Mouse (Mus musculus): Measurements from ENCODE around the gene Gm27021. TPM values are rescaled to one million over a fixed set of nuclear protein-coding genes. Genes with fewer than 3 reads are reported as not detected.

Gene Gm27021
- polyA plus RNA-seq, 1 experiment from 2014 or later, result 6.8 TPM

DNA sequence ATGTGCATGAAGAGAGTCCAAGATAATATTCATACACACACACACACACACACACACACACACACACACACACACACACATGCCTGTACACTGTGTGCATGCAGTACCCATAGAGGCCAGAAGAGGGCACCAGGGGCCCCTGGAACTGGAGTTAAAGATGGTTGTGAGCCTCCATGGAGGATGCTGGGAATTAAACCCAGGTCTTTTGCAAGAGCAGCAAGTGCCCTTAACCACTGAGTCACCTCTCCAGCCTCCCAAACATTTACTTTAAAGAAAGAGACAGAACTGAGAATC is 30.0 kb upstream of the Gm27021 start:
- Histone ChIP-seq H3K4me3 (no peak overlapping the region), H3K4me1 (peaks cover 4% of the 10 kb centered on the region; the same call in 1 of the 2 replicates), H3K4me2 (no peak overlapping the region), H3K27me3 (replicated peaks) (no peaks in the 10 kb centered on the region), H3K27ac (no peak overlapping the region), H3K9ac (no peak overlapping the region), H3K36me3 (replicated peaks) (no peaks in the 10 kb centered on the region), H3K9me3 (no peaks in the 10 kb centered on the region)
- no peak for ATAC-seq (replicated peaks)

- no peaks in the 10 kb centered on the region for H3K9me3 ChIP-seq
- no peak overlapping the region for H3K4me3 ChIP-seq
- H3K27ac ChIP-seq, result no peak overlapping the region
- no peaks in the 10 kb centered on the region for H3K36me3 ChIP-seq (replicated peaks)
- no peak overlapping the region; the same call in 1 of the 2 replicates for H3K9ac ChIP-seq
- H3K27me3 ChIP-seq (replicated peaks), result no peaks in the 10 kb centered on the region
- H3K4me1 ChIP-seq, result peaks cover 4% of the 10 kb centered on the region; the same call in 1 of the 2 replicates
- ATAC-seq (replicated peaks), result no peak
- WGBS, result 84% methylated on average over 17 of the region's 17 CpGs
- H3K4me2 ChIP-seq, result no peak overlapping the region
These were observed 29.5 kb upstream of the Gm27021 start for GRCm38 (mm10) chr8:120697154-120697978.

DNA sequence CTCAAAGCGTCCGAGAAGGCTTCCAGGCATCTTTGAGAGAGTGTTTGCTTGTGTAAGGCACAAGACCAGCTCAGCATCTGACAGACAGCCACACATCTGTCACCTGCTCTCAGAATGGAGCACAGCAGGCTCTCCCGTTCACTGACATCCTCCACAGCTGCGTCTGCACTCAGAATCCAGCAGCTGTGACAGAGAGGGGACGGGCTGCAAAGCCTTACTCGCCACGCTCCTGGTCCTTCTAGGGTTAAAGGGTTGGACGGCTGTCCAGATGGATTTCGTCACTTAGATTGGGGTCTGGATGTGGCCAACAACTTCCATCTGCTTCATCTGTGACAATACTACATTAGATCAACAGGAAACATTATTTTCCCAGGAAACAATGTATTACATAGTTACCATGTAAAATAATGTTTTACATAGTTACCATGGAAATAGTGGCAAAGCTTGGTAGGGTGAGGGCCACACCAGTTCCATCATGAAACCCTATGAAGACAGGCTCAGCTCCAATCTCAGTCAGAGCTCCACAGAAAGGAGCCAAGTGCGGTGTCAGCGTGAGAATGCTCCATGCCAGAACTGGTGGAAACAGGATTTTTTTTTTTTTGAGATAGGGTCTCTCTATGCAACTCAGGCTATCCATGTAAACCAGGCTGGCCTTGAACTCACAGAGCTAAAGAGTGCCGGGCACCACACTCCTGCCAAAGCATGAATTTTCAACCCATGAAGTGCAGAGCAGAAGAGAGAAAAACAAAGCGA is 28.7 kb upstream of the Gm27021 start:
- H3K4me1 ChIP-seq, result peaks cover 4% of the 10 kb centered on the region; the same call in 1 of the 2 replicates
- no peak for ATAC-seq (replicated peaks)
- no peak overlapping the region for H3K4me3 ChIP-seq
- 53% methylated on average over 13 of the region's 13 CpGs for whole genome bisulfite sequencing
- no peak overlapping the region for H3K27ac ChIP-seq
- no peaks in the 10 kb centered on the region for H3K27me3 ChIP-seq (replicated peaks)
- no peak overlapping the region for H3K4me2 ChIP-seq
- no peak overlapping the region; the same call in 1 of the 2 replicates for H3K9ac ChIP-seq
- no peaks in the 10 kb centered on the region for H3K9me3 ChIP-seq
- no peaks in the 10 kb centered on the region for H3K36me3 ChIP-seq (replicated peaks)

- Histone ChIP-seq H3K27ac (no peak overlapping the region), H3K4me1 (peaks cover 4% of the 10 kb centered on the region; the same call in 1 of the 2 replicates), H3K36me3 (replicated peaks) (no peaks in the 10 kb centered on the region), H3K4me3 (no peak overlapping the region), H3K9me3 (no peaks in the 10 kb centered on the region), H3K9ac (no peak overlapping the region), H3K4me2 (no peak overlapping the region), H3K27me3 (replicated peaks) (no peaks in the 10 kb centered on the region)
- ATAC-seq (replicated peaks), result no peak
- WGBS, result 56% methylated on average over 22 of the region's 22 CpGs
These were observed 26.1 kb upstream of the Gm27021 start for GRCm38 (mm10) chr8:120693861-120694493.

DNA sequence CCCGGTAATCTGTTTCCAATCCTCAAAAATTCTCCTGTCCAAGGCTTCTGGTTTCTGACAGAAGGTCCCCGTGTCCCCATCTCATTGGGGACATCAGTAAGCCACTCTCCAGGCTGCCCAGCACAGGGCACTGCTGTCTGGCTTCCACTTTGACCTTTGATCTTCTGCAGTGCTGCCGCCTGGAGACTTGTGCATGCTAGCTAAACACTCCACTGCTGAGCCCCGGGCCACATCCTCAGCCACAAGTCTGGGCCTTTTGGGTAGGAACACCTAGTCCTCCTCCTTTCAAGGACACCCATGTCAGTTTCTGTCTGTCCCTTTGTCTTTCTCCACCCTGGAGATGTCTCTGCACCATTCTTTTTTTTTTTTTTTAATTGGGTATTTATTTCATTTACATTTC is 25.1 kb upstream of the Gm27021 start:
- WGBS, result 75% methylated on average over 4 of the region's 4 CpGs
- Histone ChIP-seq H3K27me3 (replicated peaks) (no peaks in the 10 kb centered on the region), H3K27ac (no peak overlapping the region), H3K36me3 (replicated peaks) (no peaks in the 10 kb centered on the region), H3K4me1 (peaks cover 4% of the 10 kb centered on the region; the same call in 1 of the 2 replicates), H3K4me3 (no peak overlapping the region), H3K9me3 (no peaks in the 10 kb centered on the region), H3K9ac (no peak overlapping the region), H3K4me2 (no peak overlapping the region)
- no peak for ATAC-seq (replicated peaks)

GRCm38 (mm10) chr8:120688511-120688910 is 20.6 kb upstream of the Gm27021 start:
- Histone ChIP-seq H3K36me3 (replicated peaks) (no peaks in the 10 kb centered on the region), H3K9me3 (no peaks in the 10 kb centered on the region), H3K4me3 (no peak overlapping the region), H3K4me2 (no peak overlapping the region), H3K4me1 (no peaks in the 10 kb centered on the region; the same call in 1 of the 2 replicates), H3K9ac (no peak overlapping the region), H3K27me3 (replicated peaks) (no peaks in the 10 kb centered on the region), H3K27ac (no peak overlapping the region)
- no peak for ATAC-seq (replicated peaks)
- 90% methylated on average over 7 of the region's 7 CpGs for WGBS

- Histone ChIP-seq H3K9ac (no peak overlapping the region), H3K27me3 (replicated peaks) (no peaks in the 10 kb centered on the region), H3K4me2 (no peak overlapping the region), H3K4me1 (no peaks in the 10 kb centered on the region; the same call in 1 of the 2 replicates), H3K36me3 (replicated peaks) (no peaks in the 10 kb centered on the region), H3K4me3 (no peak overlapping the region), H3K27ac (no peak overlapping the region), H3K9me3 (no peaks in the 10 kb centered on the region)
- WGBS, result 75% methylated on average over 8 of the region's 8 CpGs
- no peak for ATAC-seq (replicated peaks)
These were observed 19.9 kb upstream of the Gm27021 start for GRCm38 (mm10) chr8:120687786-120688185.

GRCm38 (mm10) chr8:120686576-120686975 is 18.7 kb upstream of the Gm27021 start:
- no peak for ATAC-seq (replicated peaks)
- Histone ChIP-seq H3K36me3 (replicated peaks) (no peaks in the 10 kb centered on the region), H3K4me3 (no peak overlapping the region), H3K27ac (no peak overlapping the region), H3K9ac (no peak overlapping the region), H3K4me2 (no peak overlapping the region), H3K27me3 (replicated peaks) (no peaks in the 10 kb centered on the region), H3K9me3 (no peaks in the 10 kb centered on the region), H3K4me1 (no peaks in the 10 kb centered on the region; the same call in 1 of the 2 replicates)
- WGBS, result 80% methylated on average over 5 of the region's 5 CpGs

DNA sequence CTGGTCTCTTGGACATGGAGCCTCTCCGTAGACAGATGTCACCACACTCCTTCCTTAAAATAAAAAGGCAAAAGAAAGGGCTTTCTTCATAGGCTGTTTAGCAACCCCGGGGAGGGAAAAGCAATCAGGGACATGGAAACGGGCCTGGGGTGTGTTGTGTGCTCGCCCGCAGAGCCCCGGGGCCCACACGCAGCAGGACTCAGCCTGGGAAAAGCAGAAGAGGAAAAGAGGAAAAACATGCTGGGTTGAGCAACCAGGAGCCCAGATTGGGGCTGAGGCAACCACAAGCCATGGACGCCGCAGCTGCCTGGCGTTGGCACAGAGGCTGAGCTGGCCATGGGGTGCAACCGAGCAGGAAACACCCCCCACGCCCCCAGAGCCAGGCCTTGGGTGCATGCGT is 18.2 kb upstream of the Gm27021 start:
- H3K36me3 ChIP-seq (replicated peaks), result no peaks in the 10 kb centered on the region
- H3K9me3 ChIP-seq, result no peaks in the 10 kb centered on the region
- ATAC-seq (replicated peaks), result no peak
- no peaks in the 10 kb centered on the region; the same call in 1 of the 2 replicates for H3K4me1 ChIP-seq
- H3K27me3 ChIP-seq (replicated peaks), result no peaks in the 10 kb centered on the region
- H3K27ac ChIP-seq, result no peak overlapping the region
- WGBS, result 88% methylated on average over 13 of the region's 13 CpGs
- no peak overlapping the region for H3K4me2 ChIP-seq
- no peak overlapping the region for H3K9ac ChIP-seq
- H3K4me3 ChIP-seq, result no peak overlapping the region

DNA sequence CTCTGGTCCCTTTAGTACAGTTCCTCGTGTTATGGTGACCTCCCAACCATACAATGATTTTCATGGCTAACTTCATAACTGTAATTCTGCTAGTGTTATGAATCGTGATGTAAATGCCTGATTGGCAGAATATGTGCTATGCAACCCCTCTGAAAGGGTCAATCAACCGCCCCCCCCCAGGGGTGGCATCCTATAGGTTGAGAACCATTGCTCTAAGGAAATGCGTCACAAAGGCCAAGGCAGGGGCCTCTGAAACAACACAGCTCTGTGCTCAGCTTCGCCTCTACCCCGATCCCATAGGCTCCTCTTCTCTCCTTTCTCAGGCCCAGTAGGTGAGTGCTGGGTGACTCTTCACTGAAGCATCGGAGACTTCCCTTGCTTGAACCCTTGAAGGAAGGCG is 17.7 kb upstream of the Gm27021 start:
- WGBS, result 82% methylated on average over 8 of the region's 8 CpGs
- Histone ChIP-seq H3K4me2 (no peak overlapping the region), H3K27ac (no peak overlapping the region)

DNA sequence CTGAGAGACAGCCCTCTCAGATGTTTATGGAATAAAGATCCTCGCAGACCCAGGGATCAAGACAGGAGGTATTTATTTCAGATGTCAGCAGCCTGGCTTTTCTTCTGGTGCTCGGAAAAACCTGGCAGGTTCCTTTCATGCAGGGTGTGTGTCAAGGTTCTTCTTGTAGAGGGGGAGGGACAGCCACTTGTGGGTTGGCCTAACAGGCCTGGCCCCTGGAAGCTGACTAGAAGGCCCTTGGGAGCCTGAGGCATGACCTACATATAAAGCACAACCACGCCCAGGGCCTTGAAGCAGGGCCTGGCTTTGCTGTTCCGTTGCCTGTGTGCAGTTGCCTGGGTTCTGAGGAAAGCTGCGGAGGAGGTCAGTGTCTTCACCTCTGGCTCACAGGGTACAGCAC is 17.2 kb upstream of the Gm27021 start:
- Histone ChIP-seq H3K36me3 (replicated peaks) (no peaks in the 10 kb centered on the region), H3K9ac (no peak overlapping the region), H3K4me2 (no peak overlapping the region), H3K27me3 (replicated peaks) (no peaks in the 10 kb centered on the region), H3K9me3 (no peaks in the 10 kb centered on the region), H3K4me1 (no peaks in the 10 kb centered on the region; the same call in 1 of the 2 replicates), H3K4me3 (no peak overlapping the region), H3K27ac (no peak overlapping the region)
- ATAC-seq (replicated peaks), result no peak
- 73% methylated on average over 5 of the region's 5 CpGs for WGBS

More for the DNA sequence above, 17.7 kb upstream of the Gm27021 start:
- no peaks in the 10 kb centered on the region for H3K36me3 ChIP-seq (replicated peaks)
- no peaks in the 10 kb centered on the region for H3K9me3 ChIP-seq
- no peaks in the 10 kb centered on the region; the same call in 1 of the 2 replicates for H3K4me1 ChIP-seq
- H3K27me3 ChIP-seq (replicated peaks), result no peaks in the 10 kb centered on the region
- H3K4me3 ChIP-seq, result no peak overlapping the region
- H3K9ac ChIP-seq, result no peak overlapping the region
- ATAC-seq (replicated peaks), result no peak

DNA sequence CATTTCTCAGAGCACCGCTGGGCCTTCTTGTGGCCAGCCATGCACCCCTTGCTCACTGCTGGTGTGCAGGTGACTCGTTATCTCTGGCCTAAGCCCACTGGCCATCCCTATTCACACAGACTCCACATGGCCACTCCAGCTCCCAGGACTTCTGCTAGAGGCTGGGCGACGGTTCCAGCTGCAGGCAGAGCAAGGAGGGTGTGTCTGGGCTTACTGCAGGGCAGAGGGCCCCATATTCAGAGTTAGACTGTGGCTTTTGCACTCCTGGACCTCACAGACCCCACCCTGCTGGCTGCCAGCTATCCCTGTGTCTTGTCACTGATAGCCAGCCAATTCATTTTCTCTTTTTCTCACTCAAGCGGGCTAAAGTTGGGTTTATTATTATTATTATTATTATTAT is 16.2 kb upstream of the Gm27021 start:
- no peaks in the 10 kb centered on the region for H3K36me3 ChIP-seq (replicated peaks)
- 52% methylated on average over 5 of the region's 5 CpGs for WGBS
- H3K9me3 ChIP-seq, result no peaks in the 10 kb centered on the region
- no peaks in the 10 kb centered on the region; the same call in 1 of the 2 replicates for H3K4me1 ChIP-seq
- no peak overlapping the region for H3K9ac ChIP-seq
- H3K27ac ChIP-seq, result no peak overlapping the region
- H3K4me3 ChIP-seq, result no peak overlapping the region
- H3K27me3 ChIP-seq (replicated peaks), result no peaks in the 10 kb centered on the region
- no peak for ATAC-seq (replicated peaks)
- no peak overlapping the region for H3K4me2 ChIP-seq
